Mouse (Mus musculus) cerebellum, adult 11-12 months (tissue): ENCODE results near the gene Atp6v1g1.

Experiments used
- DNase-seq: peaks from one replicate; pipeline ENCODE4 v3.0.0; 2022

Gene Atp6v1g1

GRCm38 (mm10) chr4:63544494-63545230, at the start of gene Atp6v1g1:
Gene Atp6v1g1 (plus strand): TSS chr4:63544772.
- peak; percentile 96 for DNase-seq

- DNase-seq = no peak
These were observed 49.3 kb upstream of the Atp6v1g1 start for GRCm38 (mm10) chr4:63494967-63495914.

GRCm38 (mm10) chr4:63495915-63496278, 48.7 kb upstream of the Atp6v1g1 start, which contains the start of gene Whrn:
Gene Whrn (minus strand): TSS chr4:63495991.
- peak; percentile 14 for DNase-seq

- DNase-seq = no peak
These were observed 48.3 kb upstream of the Atp6v1g1 start for GRCm38 (mm10) chr4:63496312-63496711.

- DNase-seq = no peak
These were observed 46.2 kb upstream of the Atp6v1g1 start for GRCm38 (mm10) chr4:63498346-63498745.

GRCm38 (mm10) chr4:63501050-63501449, 43.5 kb upstream of the Atp6v1g1 start:
- no peak for DNase-seq

- no peak for DNase-seq
These were observed 40.6 kb upstream of the Atp6v1g1 start for GRCm38 (mm10) chr4:63503949-63504348.

- no peak for DNase-seq
These were observed 37.1 kb upstream of the Atp6v1g1 start for GRCm38 (mm10) chr4:63507478-63507877.

GRCm38 (mm10) chr4:63508232-63508631, 36.3 kb upstream of the Atp6v1g1 start:
- peak; percentile 27 for DNase-seq

- no peak for DNase-seq
These were observed 31.7 kb upstream of the Atp6v1g1 start for GRCm38 (mm10) chr4:63512921-63513320.

GRCm38 (mm10) chr4:63514454-63514984, 30.1 kb upstream of the Atp6v1g1 start:
- no peak for DNase-seq

- no peak for DNase-seq
These were observed 29.6 kb upstream of the Atp6v1g1 start for GRCm38 (mm10) chr4:63515021-63515420.

GRCm38 (mm10) chr4:63521813-63522419, 22.7 kb upstream of the Atp6v1g1 start:
- DNase-seq = no peak

GRCm38 (mm10) chr4:63525514-63525913, 19.1 kb upstream of the Atp6v1g1 start:
- no peak for DNase-seq

GRCm38 (mm10) chr4:63528946-63529345, 15.6 kb upstream of the Atp6v1g1 start:
- no peak for DNase-seq

- no peak for DNase-seq
These were observed 14.2 kb upstream of the Atp6v1g1 start for GRCm38 (mm10) chr4:63530409-63530808.

GRCm38 (mm10) chr4:63537602-63538001, 7.0 kb upstream of the Atp6v1g1 start:
- DNase-seq = no peak

GRCm38 (mm10) chr4:63542209-63542608, 2.4 kb upstream of the Atp6v1g1 start:
- no peak for DNase-seq

- peak; percentile 75 for DNase-seq
These were observed 652 bp upstream of the Atp6v1g1 start for GRCm38 (mm10) chr4:63543746-63544493.

- no peak for DNase-seq
These were observed 823 bp downstream of the Atp6v1g1 start for GRCm38 (mm10) chr4:63545231-63545958.

GRCm38 (mm10) chr4:63546441-63547055, 2.0 kb downstream of the Atp6v1g1 start:
- DNase-seq = no peak
